Mouse (Mus musculus) hindbrain, embryonic 16.5 days (tissue): ENCODE measurements around the gene Gsta4. TPM values are rescaled to one million over a fixed set of nuclear protein-coding genes. Genes with fewer than 3 reads are reported as not detected.
"Not testable (repeated sequence)": the region's sequence is repeated elsewhere in the genome, so short reads cannot be mapped to it uniquely, and the experiment has no call there.

Experiments used
- ATAC-seq: fragments of 200-750 bp; cut with Nextera tagmentation; 2 replicates; pipeline ENCODE4 v1.8.0; 2017; ENCODE audit warnings: moderate TSS enrichment, moderate library complexity
- H3K27ac ChIP-seq: fragments of 300-500 bp; sonication (generic); 2 replicates; pipeline ENCODE4 v1.5.1; 2014; ENCODE audit warnings: low read depth, mild to moderate bottlenecking, control low read depth, low read length, moderate library complexity
- H3K27me3 ChIP-seq: fragments of 300-500 bp; sonication (generic); replicated peaks from 2 replicates; pipeline ENCODE4 v1.6.1; 2014; ENCODE audit warnings: low read length; ENCODE audit not compliant: control insufficient read depth, insufficient read depth
- H3K36me3 ChIP-seq: fragments of 300-500 bp; sonication (generic); 2 replicates; pipeline ENCODE4 v1.6.1; 2014; ENCODE audit warnings: mild to moderate bottlenecking, low read length, moderate library complexity, mixed read lengths; ENCODE audit not compliant: control insufficient read depth, insufficient read depth
- H3K4me1 ChIP-seq: fragments of 300-500 bp; sonication (generic); 2 replicates; pipeline ENCODE4 v1.6.1; 2014; ENCODE audit warnings: low read depth, low read length; ENCODE audit not compliant: control insufficient read depth, insufficient read depth
- H3K4me2 ChIP-seq: fragments of 300-500 bp; sonication (generic); 2 replicates; pipeline ENCODE4 v1.6.1; 2014; ENCODE audit warnings: mild to moderate bottlenecking, low read length, control low read depth, moderate library complexity
- H3K4me3 ChIP-seq: fragments of 300-500 bp; sonication (generic); 2 replicates; pipeline ENCODE4 v1.5.1; 2014; ENCODE audit warnings: mild to moderate bottlenecking, low read length, control low read depth, moderate library complexity
- H3K9ac ChIP-seq: fragments of 300-500 bp; sonication (generic); 2 replicates; pipeline ENCODE4 v1.6.1; 2014; ENCODE audit warnings: low read depth, mild to moderate bottlenecking, control low read depth, low read length, moderate library complexity
- H3K9me3 ChIP-seq: fragments of 300-500 bp; sonication (generic); 2 replicates; pipeline ENCODE4 v1.6.1; 2014; ENCODE audit warnings: mild to moderate bottlenecking, low read length, moderate library complexity; ENCODE audit not compliant: control insufficient read depth
- WGBS: fragments of 180-500 bp; shearing (Covaris S2); extraction: QIAGEN DNeasy Blood & Tissue Kit; methylation state at CpG from one replicate; pipeline ENCODE4 v1.1.7; 2014; 5-methylcytosine and 5-hydroxymethylcytosine counted together
- polyA plus RNA-seq: library from polyadenylated mRNA; unstranded; fragments of >200 nt; fragmentation: Nextera tagmentation; extraction: Ambion mirVana; gene quantifications from 2 replicates; pipeline ENCODE4 v1.2.1, GENCODE M21; 2015

Gene Gsta4
- polyA plus RNA-seq, 1 experiment from 2014 or later: 30.6 TPM

DNA sequence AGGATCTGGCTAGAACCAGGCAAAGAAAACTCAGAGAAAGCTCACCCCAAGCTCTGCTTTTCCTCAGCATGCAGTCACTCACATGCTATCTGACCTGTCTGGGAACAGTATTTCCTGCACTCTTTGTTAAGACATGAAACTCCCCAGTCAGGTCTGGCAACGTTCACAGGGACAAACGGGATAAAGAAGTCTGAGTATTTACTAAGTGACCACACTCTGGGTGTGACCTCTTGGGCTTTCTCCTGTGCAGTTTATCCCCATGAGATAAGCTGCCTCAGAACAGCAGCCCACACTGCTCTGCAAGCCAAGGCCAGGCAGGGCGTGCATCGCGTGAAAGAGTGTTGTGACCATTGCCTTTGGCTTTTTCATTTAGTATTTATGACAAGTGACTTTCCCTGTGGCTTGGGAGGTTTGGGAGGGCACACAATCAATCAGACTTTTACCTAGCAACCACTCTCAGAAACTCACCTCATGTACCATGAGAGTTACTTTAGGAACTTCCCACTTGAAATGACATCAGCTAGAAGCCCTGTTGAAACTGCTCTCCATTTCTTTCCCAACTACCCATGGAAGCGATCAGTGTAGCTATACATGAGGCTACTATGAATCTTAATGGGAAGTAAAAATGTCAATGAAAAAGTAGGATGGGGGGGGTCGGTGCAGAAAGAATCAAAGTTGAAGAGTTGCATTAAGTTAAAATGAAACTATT lies 29.9 kb downstream of the Gsta4 start:
- 87% methylated on average over 7 of the region's 7 CpGs for WGBS
- Histone ChIP-seq H3K9me3 (no peaks in the 10 kb centered on the region), H3K36me3 (no peaks in the 10 kb centered on the region), H3K4me2 (no peak overlapping the region), H3K4me3 (no peak overlapping the region), H3K4me1 (no peaks in the 10 kb centered on the region), H3K27ac (no peak overlapping the region), H3K27me3 (no peaks in the 10 kb centered on the region), H3K9ac (no peak overlapping the region)
- ATAC-seq: no peak

DNA sequence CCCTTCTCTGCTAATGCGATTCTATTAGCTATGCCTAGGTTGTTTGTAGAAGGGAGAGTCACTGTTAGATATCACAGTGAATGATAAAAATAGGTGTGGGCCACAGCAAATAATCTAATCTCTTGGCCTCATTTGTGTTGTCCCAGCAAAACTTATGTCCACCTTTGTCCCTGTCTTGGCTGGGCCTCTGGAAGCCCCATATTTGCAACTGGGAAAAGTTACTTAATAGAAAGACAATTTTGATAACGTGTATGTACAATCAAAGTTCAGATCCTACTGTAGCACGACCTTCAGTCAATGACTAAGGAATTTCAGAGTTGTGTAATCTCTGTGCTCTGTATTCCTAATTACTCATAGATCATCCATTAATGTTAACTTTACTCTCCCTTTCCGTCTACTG lies 34.5 kb downstream of the Gsta4 start:
- 85% methylated on average over 4 of the region's 4 CpGs for WGBS
- Histone ChIP-seq H3K4me3 (no peak overlapping the region), H3K4me2 (no peak overlapping the region), H3K4me1 (no peaks in the 10 kb centered on the region), H3K36me3 (no peaks in the 10 kb centered on the region), H3K27me3 (no peaks in the 10 kb centered on the region), H3K9me3 (no peaks in the 10 kb centered on the region), H3K27ac (no peak overlapping the region), H3K9ac (no peak overlapping the region)
- ATAC-seq: no peak

DNA sequence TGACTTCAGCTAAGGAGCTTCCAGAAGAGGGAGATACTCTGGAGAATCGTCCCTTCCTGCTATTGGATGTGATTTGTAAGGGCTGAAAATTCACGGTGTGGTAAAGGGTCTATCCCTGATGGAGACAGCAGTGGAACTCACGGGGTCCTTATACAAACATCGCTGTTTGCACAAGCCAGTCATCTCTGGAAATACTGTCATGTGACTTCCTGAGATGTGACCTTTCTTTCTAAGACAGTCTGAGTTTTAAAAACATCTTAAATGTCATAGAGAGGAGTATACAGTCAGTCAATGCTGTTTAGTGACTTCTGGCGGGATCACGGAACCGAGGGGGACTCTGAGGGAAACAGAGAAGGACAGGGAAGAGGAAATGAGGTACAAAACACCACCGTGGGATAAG lies 40.0 kb downstream of the Gsta4 start:
- H3K27ac ChIP-seq: no peak overlapping the region
- no peak for ATAC-seq
- H3K27me3 ChIP-seq: no peaks in the 10 kb centered on the region
- no peak overlapping the region for H3K4me2 ChIP-seq
- H3K9me3 ChIP-seq: no peaks in the 10 kb centered on the region
- H3K4me3 ChIP-seq: no peak overlapping the region
- WGBS: 78% methylated on average over 8 of the region's 8 CpGs
- no peaks in the 10 kb centered on the region for H3K36me3 ChIP-seq
- H3K9ac ChIP-seq: no peak overlapping the region
- H3K4me1 ChIP-seq: no peaks in the 10 kb centered on the region

DNA sequence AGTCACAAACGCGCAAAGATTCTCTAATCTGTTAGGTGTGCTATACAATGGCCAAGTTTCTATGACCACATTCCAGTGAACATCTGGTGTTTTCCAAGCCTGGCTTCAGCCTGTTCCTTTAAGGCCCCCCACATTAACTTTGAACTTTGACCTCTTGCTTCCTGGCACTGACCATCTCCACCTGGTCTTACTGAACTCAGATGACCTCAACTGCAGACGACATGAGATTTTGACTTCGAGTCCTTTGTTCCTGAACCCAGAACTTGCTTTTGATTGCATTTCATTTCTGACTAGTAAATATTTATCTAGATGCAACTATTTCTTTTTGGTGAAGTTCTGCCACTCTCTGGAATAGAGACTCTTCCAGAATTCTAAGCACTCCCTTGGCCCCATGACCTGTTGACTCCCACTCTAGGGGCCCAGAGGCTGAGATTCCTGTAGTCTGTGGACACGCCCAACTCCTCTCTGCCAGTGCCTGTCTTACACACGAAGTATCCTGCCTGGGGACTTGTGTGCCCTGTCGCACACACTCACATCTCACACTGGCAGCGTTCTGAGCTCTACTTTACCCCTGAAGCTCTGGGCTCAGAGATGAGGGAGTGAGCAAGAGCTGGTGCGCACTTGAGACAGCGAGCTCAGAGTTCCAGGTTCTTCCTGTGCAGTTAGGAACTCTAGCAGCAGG lies 40.8 kb downstream of the Gsta4 start:
- Histone ChIP-seq H3K4me2 (no peak overlapping the region), H3K4me3 (no peak overlapping the region), H3K9me3 (no peaks in the 10 kb centered on the region), H3K27me3 (no peaks in the 10 kb centered on the region), H3K4me1 (no peaks in the 10 kb centered on the region), H3K27ac (no peak overlapping the region), H3K9ac (no peak overlapping the region), H3K36me3 (no peaks in the 10 kb centered on the region)
- 82% methylated on average over 10 of the region's 10 CpGs for WGBS
- no peak for ATAC-seq

DNA sequence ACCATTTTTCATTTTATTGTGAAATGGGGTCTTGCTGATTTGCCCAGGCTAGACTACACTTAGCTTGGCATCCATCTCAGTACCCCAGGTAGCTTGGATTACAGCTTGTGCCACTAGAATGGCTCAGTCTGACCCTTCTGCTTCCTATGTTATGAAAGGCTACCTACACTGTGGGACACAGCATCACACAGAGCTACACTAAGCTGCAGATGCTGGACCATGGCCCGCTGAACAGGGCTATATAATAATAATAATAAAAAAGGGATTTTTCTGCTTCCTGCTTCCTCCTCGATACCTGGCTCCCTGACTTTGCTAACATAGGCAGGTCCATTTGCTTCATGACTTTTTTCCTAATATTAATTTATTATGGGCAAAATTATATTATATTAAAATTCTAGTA lies 41.8 kb downstream of the Gsta4 start:
- H3K9me3 ChIP-seq: no peaks in the 10 kb centered on the region
- no peaks in the 10 kb centered on the region for H3K27me3 ChIP-seq
- H3K4me2 ChIP-seq: no peak overlapping the region
- H3K4me3 ChIP-seq: no peak overlapping the region
- WGBS: 97% methylated on average over 2 of the region's 2 CpGs
- no peak overlapping the region for H3K9ac ChIP-seq
- no peaks in the 10 kb centered on the region for H3K4me1 ChIP-seq
- ATAC-seq: no peak
- no peak overlapping the region for H3K27ac ChIP-seq
- H3K36me3 ChIP-seq: no peaks in the 10 kb centered on the region

DNA sequence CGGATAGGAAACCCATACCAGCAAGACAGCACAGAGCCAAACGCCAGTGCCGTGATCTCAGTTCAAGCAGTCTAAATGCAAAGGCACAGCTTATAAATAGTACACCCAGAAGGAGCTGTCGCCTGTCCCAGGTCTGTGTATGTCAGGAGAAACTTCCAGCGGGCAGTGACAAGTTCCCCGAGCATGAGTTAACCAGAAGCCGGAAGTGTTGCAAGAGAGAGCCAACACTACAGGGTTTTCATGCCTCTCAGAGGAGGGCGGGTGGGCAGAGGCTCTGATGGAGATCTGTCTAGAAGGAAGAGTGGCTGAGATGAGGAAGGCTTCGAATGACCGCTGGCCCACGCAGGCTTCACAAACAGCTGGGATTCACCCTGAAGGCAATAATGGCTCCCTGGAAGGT lies 42.7 kb downstream of the Gsta4 start:
- Histone ChIP-seq H3K27me3 (no peaks in the 10 kb centered on the region), H3K4me1 (no peaks in the 10 kb centered on the region), H3K4me2 (no peak overlapping the region), H3K36me3 (no peaks in the 10 kb centered on the region), H3K27ac (no peak overlapping the region), H3K9me3 (no peaks in the 10 kb centered on the region), H3K9ac (no peak overlapping the region), H3K4me3 (no peak overlapping the region)
- 85% methylated on average over 11 of the region's 11 CpGs for WGBS
- ATAC-seq: no peak

DNA sequence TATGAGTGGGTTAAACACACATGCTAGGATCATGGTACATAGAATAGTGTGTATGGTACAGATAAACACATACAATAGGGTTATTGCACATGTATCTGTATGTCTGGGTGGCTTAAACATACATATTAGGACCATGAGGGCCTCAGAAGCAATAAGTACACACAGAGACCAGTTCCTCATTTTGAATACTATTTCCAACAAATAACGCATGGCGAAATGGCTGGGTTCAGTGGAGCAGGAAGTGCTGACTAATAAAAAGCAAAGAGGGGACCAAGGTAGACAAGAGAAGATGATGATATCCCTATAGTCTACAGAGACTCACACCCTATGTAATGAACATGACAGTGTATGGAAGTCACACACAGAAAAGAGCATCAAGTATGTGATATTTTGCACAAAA lies 45.5 kb downstream of the Gsta4 start:
- H3K9me3 ChIP-seq: no peaks in the 10 kb centered on the region
- 95% methylated on average over 2 of the region's 2 CpGs for WGBS
- ATAC-seq: no peak

DNA sequence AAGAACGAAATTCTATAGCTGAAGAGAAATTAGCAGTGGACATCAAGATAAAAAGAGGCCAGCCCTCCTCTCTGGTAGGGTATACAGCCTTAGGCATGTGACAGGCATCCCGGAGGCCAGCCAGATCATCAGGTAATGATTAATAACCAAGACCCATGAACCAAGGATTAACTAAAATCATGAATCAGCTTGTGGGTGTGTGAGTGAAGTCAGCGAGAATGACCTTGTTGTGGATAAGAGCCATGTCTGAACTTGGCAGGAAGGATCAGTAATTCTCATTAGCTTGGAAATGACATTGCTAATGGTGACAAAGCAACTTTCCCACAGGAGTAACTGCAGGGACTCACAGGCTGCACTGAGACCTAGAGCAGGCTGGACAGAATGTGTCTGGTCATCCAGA lies 47.1 kb downstream of the Gsta4 start:
- not testable (repeated sequence) for H3K4me3 ChIP-seq, H3K4me2 ChIP-seq, ATAC-seq, H3K27me3 ChIP-seq, H3K9me3 ChIP-seq, H3K36me3 ChIP-seq, H3K9ac ChIP-seq, H3K27ac ChIP-seq, H3K4me1 ChIP-seq
- 75% methylated on average over 3 of the region's 3 CpGs for WGBS

More for the DNA sequence above, 45.5 kb downstream of the Gsta4 start:
- no peaks in the 10 kb centered on the region for H3K27me3 ChIP-seq
- H3K4me2 ChIP-seq: no peak overlapping the region
- H3K9ac ChIP-seq: no peak overlapping the region
- no peak overlapping the region for H3K27ac ChIP-seq
- no peaks in the 10 kb centered on the region for H3K4me1 ChIP-seq
- no peak overlapping the region for H3K4me3 ChIP-seq
- H3K36me3 ChIP-seq: no peaks in the 10 kb centered on the region

DNA sequence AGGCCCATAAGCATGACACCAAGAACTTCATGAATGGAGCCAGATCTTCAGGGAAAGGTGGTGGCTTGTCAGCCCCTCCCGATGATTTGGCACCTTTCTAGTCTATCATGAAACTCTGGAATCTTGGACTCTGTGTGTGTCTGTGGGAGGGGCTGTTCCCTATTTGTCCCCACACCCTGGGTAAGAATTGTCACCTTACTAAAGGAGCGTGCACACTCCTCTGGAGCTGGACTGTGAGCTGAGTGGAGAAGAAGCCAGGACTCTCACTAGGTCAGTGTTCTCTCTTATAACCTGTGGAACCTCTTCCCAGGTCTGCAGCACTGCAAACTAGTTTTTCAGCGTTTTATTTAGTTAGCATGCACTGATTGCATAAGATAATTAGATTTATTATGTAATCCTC lies 47.9 kb downstream of the Gsta4 start, which contains the start of gene Gsta1:
Gene Gsta1, plus strand, starts transcription at position 196 of the 400 bp plus-strand sequence.
- H3K36me3 ChIP-seq, H3K4me2 ChIP-seq, H3K27ac ChIP-seq, H3K4me3 ChIP-seq, H3K9me3 ChIP-seq, ATAC-seq, H3K4me1 ChIP-seq, H3K27me3 ChIP-seq, H3K9ac ChIP-seq: not testable (repeated sequence)
- WGBS: 92% methylated on average over 1 of the region's 3 CpGs
